Mouse (Mus musculus): ENCODE measurements around the gene Ep400. TPM values are rescaled to one million over a fixed set of nuclear protein-coding genes. Genes with fewer than 3 reads are reported as not detected.

Ep400 gene
- polyA plus RNA-seq, 1 experiment from 2014 or later: 25.1 TPM

DNA sequence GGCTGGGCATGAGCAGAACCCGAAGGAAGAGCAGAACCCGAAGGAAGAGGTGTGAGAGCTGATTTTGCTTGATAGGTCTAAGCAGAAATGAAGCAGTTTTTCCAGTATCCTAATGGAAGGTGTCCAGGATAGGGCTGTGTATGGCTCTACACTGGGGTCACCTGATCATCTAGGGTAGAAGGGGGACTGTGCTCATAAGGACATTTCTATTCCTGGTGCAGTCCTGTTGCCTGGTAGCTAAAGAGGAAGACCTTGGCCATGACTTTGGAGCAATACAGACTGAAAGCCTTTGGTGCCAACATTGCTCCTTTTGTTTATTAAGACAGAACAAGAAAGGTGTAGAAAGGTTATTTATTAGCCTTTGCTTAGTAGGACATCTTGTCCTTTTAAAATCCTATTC lies 106.5 kb downstream of the Ep400 start:
- Histone ChIP-seq H3K9me3 (replicated peaks; ENCODE audit: control insufficient read depth, low read length) (no peaks in the 10 kb centered on the region), H3K4me1 (ENCODE audit: control insufficient read depth, low read depth, low read length) (no peaks in the 10 kb centered on the region; the same call in 1 of the 2 replicates), H3K4me2 (ENCODE audit: low read depth, low read length) (no peak overlapping the region), H3K27me3 (ENCODE audit: control insufficient read depth, insufficient read depth, low read depth, low read length) (no peaks in the 10 kb centered on the region), H3K4me3 (ENCODE audit: low read depth, low read length) (no peak overlapping the region), H3K9ac (ENCODE audit: low read depth, low read length) (no peak overlapping the region), H3K36me3 (ENCODE audit: control insufficient read depth, insufficient read depth) (peaks cover 52% of the 10 kb centered on the region), H3K27ac (ENCODE audit: low read length) (no peak overlapping the region)
- 87% methylated on average over 2 of the region's 2 CpGs for WGBS (ENCODE audit: insufficient replicate concordance)
- ATAC-seq (ENCODE audit: low read depth): no peak

GRCm38 (mm10) chr5:110659682-110660081 lies 110.8 kb downstream of the Ep400 start:
- Histone ChIP-seq H3K36me3 (ENCODE audit: control insufficient read depth, insufficient read depth) (peaks cover 31% of the 10 kb centered on the region), H3K4me3 (ENCODE audit: low read depth, low read length) (no peak overlapping the region), H3K27me3 (ENCODE audit: control insufficient read depth, insufficient read depth, low read depth, low read length) (no peaks in the 10 kb centered on the region), H3K27ac (ENCODE audit: low read length) (no peak overlapping the region), H3K9ac (ENCODE audit: low read depth, low read length) (no peak overlapping the region), H3K4me1 (ENCODE audit: control insufficient read depth, low read depth, low read length) (peaks cover under 1% of the 10 kb centered on the region), H3K4me2 (ENCODE audit: low read depth, low read length) (no peak overlapping the region), H3K9me3 (replicated peaks; ENCODE audit: control insufficient read depth, low read length) (no peaks in the 10 kb centered on the region)
- ATAC-seq (ENCODE audit: low read depth): no peak

- no peak overlapping the region for H3K27ac ChIP-seq (ENCODE audit: low read length)
- ATAC-seq (ENCODE audit: low read depth): peak; percentile 36
- H3K4me2 ChIP-seq (ENCODE audit: low read depth, low read length): peak overlapping the region; percentile 90
- H3K9ac ChIP-seq (ENCODE audit: low read depth, low read length): peak overlapping the region; percentile 77
- peak overlapping the region; percentile 77 for H3K4me3 ChIP-seq (ENCODE audit: low read depth, low read length)
- peaks cover 35% of the 10 kb centered on the region for H3K36me3 ChIP-seq (ENCODE audit: control insufficient read depth, insufficient read depth)
- H3K9me3 ChIP-seq (replicated peaks; ENCODE audit: control insufficient read depth, low read length): no peaks in the 10 kb centered on the region
- 1% methylated on average over 37 of the region's 37 CpGs for WGBS (ENCODE audit: insufficient replicate concordance)
- no peaks in the 10 kb centered on the region for H3K27me3 ChIP-seq (ENCODE audit: control insufficient read depth, insufficient read depth, low read depth, low read length)
- peaks cover 19% of the 10 kb centered on the region for H3K4me1 ChIP-seq (ENCODE audit: control insufficient read depth, low read depth, low read length)
Observed at GRCm38 (mm10) chr5:110653686-110654085, 116.8 kb downstream of the Ep400 start.

DNA sequence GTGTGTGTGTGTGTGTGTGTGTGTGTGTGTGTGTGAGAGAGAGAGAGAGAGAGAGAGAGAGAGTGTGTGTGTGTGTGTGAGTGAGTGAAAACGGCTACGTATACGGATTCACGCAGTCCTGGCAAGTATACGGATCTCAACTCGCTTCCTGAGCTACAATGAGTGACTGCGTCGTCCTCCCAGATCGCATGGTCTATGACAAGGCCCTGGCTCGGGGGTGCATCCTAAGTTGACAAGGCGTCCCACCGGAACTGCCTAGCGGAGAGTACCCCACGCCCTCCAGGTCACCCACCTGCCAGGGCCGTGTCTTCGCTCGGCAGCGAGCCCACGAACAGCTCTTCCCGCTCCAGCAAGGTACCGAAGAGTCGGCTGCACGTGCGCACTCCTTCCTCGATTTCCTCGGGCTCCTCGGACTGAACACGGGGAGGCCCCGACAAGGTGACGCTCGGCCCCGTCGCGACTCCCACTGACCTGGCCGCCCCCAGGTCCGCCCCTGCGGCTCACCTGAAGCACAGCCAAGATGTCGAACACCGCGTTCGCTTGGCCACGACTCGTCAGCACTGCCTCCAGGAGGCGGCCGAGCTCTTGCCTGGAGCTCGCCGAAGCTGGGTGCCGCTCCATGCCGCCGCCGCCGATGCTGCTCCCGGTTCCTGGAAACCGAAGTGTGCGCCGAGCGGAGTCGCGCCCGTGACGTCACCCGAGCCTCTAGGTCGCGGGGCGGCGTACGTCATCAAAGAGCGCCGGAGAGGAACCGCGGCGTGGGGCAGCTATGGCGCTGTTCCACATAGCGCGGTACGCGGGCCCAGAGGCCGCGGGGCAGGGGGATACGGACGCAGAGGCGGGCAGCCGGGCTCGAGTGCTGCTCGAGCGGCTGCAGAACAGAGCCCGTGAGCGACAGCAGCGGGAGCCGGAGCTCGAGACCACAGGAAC lies 117.5 kb downstream of the Ep400 start, which contains the start of the genes Noc4l and Ddx51:
Gene Noc4l (minus strand): TSS at position 699 of the 930 bp plus-strand sequence.
Gene Ddx51 (plus strand): TSS at position 733 of the 930 bp plus-strand sequence.
- H3K36me3 ChIP-seq (ENCODE audit: control insufficient read depth, insufficient read depth): peaks cover 36% of the 10 kb centered on the region
- H3K4me2 ChIP-seq (ENCODE audit: low read depth, low read length): peak within 1 kb of the TSS; percentile 90
- H3K4me1 ChIP-seq (ENCODE audit: control insufficient read depth, low read depth, low read length): peaks cover 19% of the 10 kb centered on the region
- peak within 1 kb of the TSS; percentile 77 for H3K4me3 ChIP-seq (ENCODE audit: low read depth, low read length)
- under 1% methylated on average over 91 of the region's 91 CpGs for WGBS (ENCODE audit: insufficient replicate concordance)
- H3K9ac ChIP-seq (ENCODE audit: low read depth, low read length): peak within 1 kb of the TSS; percentile 77
- no peaks in the 10 kb centered on the region for H3K9me3 ChIP-seq (replicated peaks; ENCODE audit: control insufficient read depth, low read length)
- H3K27me3 ChIP-seq (ENCODE audit: control insufficient read depth, insufficient read depth, low read depth, low read length): no peaks in the 10 kb centered on the region
- peak; percentile 90 for ATAC-seq (ENCODE audit: low read depth)
- peak within 1 kb of the TSS; percentile 46; the same call in 1 of the 2 replicates for H3K27ac ChIP-seq (ENCODE audit: low read length)

DNA sequence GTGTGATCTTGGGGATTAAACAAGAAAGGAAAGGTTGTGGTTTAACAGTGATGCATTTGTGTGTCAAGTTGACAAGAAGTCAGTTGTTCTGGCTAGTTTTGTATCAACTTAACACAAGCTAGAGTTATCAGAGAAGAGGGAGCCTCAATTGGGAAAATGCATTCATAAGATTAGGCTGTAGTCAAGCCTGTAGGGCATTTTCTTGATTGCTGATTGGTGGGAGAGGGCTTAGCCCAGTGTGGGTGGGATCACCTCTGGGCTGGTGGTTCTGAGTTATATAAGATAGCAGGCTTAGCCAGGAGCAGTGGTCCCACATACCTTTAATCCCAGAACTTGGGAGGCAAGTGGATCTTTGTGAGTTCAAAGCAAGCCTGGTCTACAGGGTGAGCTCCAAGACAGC lies 124.1 kb downstream of the Ep400 start:
- peak; percentile 91 for ATAC-seq (ENCODE audit: low read depth)
- Histone ChIP-seq H3K4me2 (ENCODE audit: low read depth, low read length) (no peak overlapping the region), H3K36me3 (ENCODE audit: control insufficient read depth, insufficient read depth) (peaks cover 26% of the 10 kb centered on the region), H3K9me3 (replicated peaks; ENCODE audit: control insufficient read depth, low read length) (no peaks in the 10 kb centered on the region), H3K27ac (ENCODE audit: low read length) (no peak overlapping the region), H3K27me3 (ENCODE audit: control insufficient read depth, insufficient read depth, low read depth, low read length) (no peaks in the 10 kb centered on the region), H3K9ac (ENCODE audit: low read depth, low read length) (no peak overlapping the region), H3K4me3 (ENCODE audit: low read depth, low read length) (no peak overlapping the region), H3K4me1 (ENCODE audit: control insufficient read depth, low read depth, low read length) (no peaks in the 10 kb centered on the region; the same call in 1 of the 2 replicates)

DNA sequence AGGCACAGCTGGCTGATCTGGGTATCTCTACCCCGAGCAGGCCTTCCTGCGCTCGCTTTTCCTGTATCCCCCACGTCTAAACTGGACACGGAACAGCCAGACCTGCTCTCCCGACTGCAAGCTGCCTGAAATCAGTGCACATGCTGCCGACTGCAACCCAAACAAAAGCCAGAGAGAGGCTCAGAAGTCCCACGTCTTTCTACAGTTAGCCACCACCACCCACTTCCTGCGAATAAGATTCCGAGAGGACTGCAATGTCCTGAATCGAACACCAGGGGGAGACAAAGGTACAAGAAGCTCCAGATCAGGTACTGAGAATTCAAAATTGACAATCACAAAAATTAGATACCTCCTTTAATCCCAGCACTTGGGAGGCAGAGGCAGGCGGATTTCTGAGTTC lies 131.1 kb downstream of the Ep400 start:
- peak overlapping the region; percentile 28; the same call in 1 of the 2 replicates for H3K9ac ChIP-seq (ENCODE audit: low read depth, low read length)
- H3K4me3 ChIP-seq (ENCODE audit: low read depth, low read length): no peak overlapping the region
- no peaks in the 10 kb centered on the region for H3K9me3 ChIP-seq (replicated peaks; ENCODE audit: control insufficient read depth, low read length)
- H3K36me3 ChIP-seq (ENCODE audit: control insufficient read depth, insufficient read depth): no peaks in the 10 kb centered on the region
- H3K4me2 ChIP-seq (ENCODE audit: low read depth, low read length): peak overlapping the region; percentile 27
- no peaks in the 10 kb centered on the region for H3K27me3 ChIP-seq (ENCODE audit: control insufficient read depth, insufficient read depth, low read depth, low read length)
- H3K4me1 ChIP-seq (ENCODE audit: control insufficient read depth, low read depth, low read length): no peaks in the 10 kb centered on the region
- 12% methylated on average over 12 of the region's 12 CpGs for WGBS (ENCODE audit: insufficient replicate concordance)
- no peak overlapping the region for H3K27ac ChIP-seq (ENCODE audit: low read length)
- ATAC-seq (ENCODE audit: low read depth): no peak

GRCm38 (mm10) chr5:110638306-110639074 lies 132.0 kb downstream of the Ep400 start:
- H3K27ac ChIP-seq (ENCODE audit: low read length): no peak overlapping the region
- ATAC-seq (ENCODE audit: low read depth): no peak
- 63% methylated on average over 7 of the region's 7 CpGs for WGBS (ENCODE audit: insufficient replicate concordance)
- H3K4me3 ChIP-seq (ENCODE audit: low read depth, low read length): no peak overlapping the region
- no peak overlapping the region for H3K9ac ChIP-seq (ENCODE audit: low read depth, low read length)
- no peaks in the 10 kb centered on the region for H3K36me3 ChIP-seq (ENCODE audit: control insufficient read depth, insufficient read depth)
- no peaks in the 10 kb centered on the region for H3K4me1 ChIP-seq (ENCODE audit: control insufficient read depth, low read depth, low read length)
- no peaks in the 10 kb centered on the region for H3K9me3 ChIP-seq (replicated peaks; ENCODE audit: control insufficient read depth, low read length)
- H3K4me2 ChIP-seq (ENCODE audit: low read depth, low read length): no peak overlapping the region
- no peaks in the 10 kb centered on the region for H3K27me3 ChIP-seq (ENCODE audit: control insufficient read depth, insufficient read depth, low read depth, low read length)

DNA sequence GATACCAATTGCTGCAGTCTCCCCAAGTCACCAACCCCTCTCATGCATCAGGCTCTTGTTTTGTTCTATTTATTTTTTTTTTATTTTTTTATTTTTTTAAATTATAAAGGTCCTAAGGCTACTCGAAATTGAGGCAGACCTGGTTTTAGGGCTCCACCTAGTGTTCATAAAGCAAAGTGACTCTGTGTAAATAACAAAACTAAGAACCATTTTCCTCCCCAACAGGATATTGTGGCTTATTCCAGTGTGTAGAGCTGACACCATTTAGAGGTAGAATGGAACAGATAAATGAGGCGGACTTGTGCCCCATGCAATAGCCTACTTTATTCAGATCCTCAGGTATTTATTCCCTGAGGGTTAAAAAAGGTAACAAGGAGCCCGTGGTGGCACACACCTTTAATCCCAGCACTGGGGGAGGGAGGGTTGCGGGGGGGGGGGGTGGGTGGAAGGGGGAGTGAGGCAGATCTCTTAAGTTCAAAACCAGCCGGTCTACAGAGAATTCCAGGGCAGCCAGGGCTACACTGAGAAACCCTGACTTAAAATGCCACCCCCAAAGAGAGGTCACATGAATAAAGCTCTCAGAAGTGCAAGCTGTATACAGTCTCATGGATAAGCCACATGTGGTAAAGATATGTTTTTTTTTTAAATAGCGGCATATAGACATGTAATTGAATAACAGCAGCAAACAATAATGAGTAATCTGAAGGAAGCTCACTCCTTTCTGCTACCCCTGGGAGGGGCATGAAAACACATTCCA lies 134.4 kb downstream of the Ep400 start:
- 38% methylated on average over 6 of the region's 6 CpGs for WGBS (ENCODE audit: insufficient replicate concordance)
- no peak overlapping the region for H3K4me3 ChIP-seq (ENCODE audit: low read depth, low read length)
- no peaks in the 10 kb centered on the region for H3K36me3 ChIP-seq (ENCODE audit: control insufficient read depth, insufficient read depth)
- no peaks in the 10 kb centered on the region for H3K9me3 ChIP-seq (replicated peaks; ENCODE audit: control insufficient read depth, low read length)
- no peaks in the 10 kb centered on the region for H3K4me1 ChIP-seq (ENCODE audit: control insufficient read depth, low read depth, low read length)
- H3K9ac ChIP-seq (ENCODE audit: low read depth, low read length): no peak overlapping the region
- H3K27ac ChIP-seq (ENCODE audit: low read length): no peak overlapping the region
- no peaks in the 10 kb centered on the region for H3K27me3 ChIP-seq (ENCODE audit: control insufficient read depth, insufficient read depth, low read depth, low read length)
- ATAC-seq (ENCODE audit: low read depth): no peak
- no peak overlapping the region for H3K4me2 ChIP-seq (ENCODE audit: low read depth, low read length)
